Mouse (Mus musculus) c-Kit-negative CD71-positive TER-119-positive erythroid progenitor cells, embryonic 14.5 days (primary cell): ENCODE results near the gene Phyh.

Experiments used
- DNase-seq: peaks from one replicate; pipeline ENCODE4 v3.0.0-alpha.2; 2013; ENCODE audit warnings: low read depth, low spot score

The Phyh gene

GRCm38 (mm10) chr2:4918860-4919739 lies at the start of gene Phyh:
Gene Phyh, plus strand, starts transcription at chr2:4919019.
- peak; percentile 37 for DNase-seq

GRCm38 (mm10) chr2:4872740-4873139 lies 46.1 kb upstream of the Phyh start:
- DNase-seq = no peak

GRCm38 (mm10) chr2:4873331-4873730 lies 45.5 kb upstream of the Phyh start:
- no peak for DNase-seq

GRCm38 (mm10) chr2:4875090-4875489 lies 43.7 kb upstream of the Phyh start:
- DNase-seq = no peak

GRCm38 (mm10) chr2:4876131-4876530 lies 42.7 kb upstream of the Phyh start:
- no peak for DNase-seq

GRCm38 (mm10) chr2:4880737-4881349 lies 38.0 kb upstream of the Phyh start:
- DNase-seq = no peak

GRCm38 (mm10) chr2:4881350-4882248 lies 37.2 kb upstream of the Phyh start, which contains the start of gene Sephs1:
Gene Sephs1, plus strand, starts transcription at chr2:4881564.
- DNase-seq = peak; percentile 57

- peak; percentile 8 for DNase-seq
Measured at GRCm38 (mm10) chr2:4882249-4882791, 36.5 kb upstream of the Phyh start.

- no peak for DNase-seq
Measured at GRCm38 (mm10) chr2:4883009-4883704, 35.7 kb upstream of the Phyh start.

GRCm38 (mm10) chr2:4886896-4887295 lies 31.9 kb upstream of the Phyh start:
- no peak for DNase-seq

- no peak for DNase-seq
Measured at GRCm38 (mm10) chr2:4895598-4895997, 23.2 kb upstream of the Phyh start.

- DNase-seq = no peak
Measured at GRCm38 (mm10) chr2:4896970-4897369, 21.8 kb upstream of the Phyh start.

- no peak for DNase-seq
Measured at GRCm38 (mm10) chr2:4900624-4901023, 18.2 kb upstream of the Phyh start.

- no peak for DNase-seq
Measured at GRCm38 (mm10) chr2:4902346-4902745, 16.5 kb upstream of the Phyh start.

- no peak for DNase-seq
Measured at GRCm38 (mm10) chr2:4907120-4907519, 11.7 kb upstream of the Phyh start.

GRCm38 (mm10) chr2:4907916-4908315 lies 10.9 kb upstream of the Phyh start:
- DNase-seq = no peak

- DNase-seq = no peak
Measured at GRCm38 (mm10) chr2:4908771-4909315, 10.0 kb upstream of the Phyh start.

- no peak for DNase-seq
Measured at GRCm38 (mm10) chr2:4909909-4910308, 8.9 kb upstream of the Phyh start.

- DNase-seq = no peak
Measured at GRCm38 (mm10) chr2:4910521-4910920, 8.3 kb upstream of the Phyh start.

GRCm38 (mm10) chr2:4913949-4914348 lies 4.9 kb upstream of the Phyh start:
- DNase-seq = no peak

- DNase-seq = no peak
Measured at GRCm38 (mm10) chr2:4916037-4916436, 2.8 kb upstream of the Phyh start.
